Mouse (Mus musculus) adrenal gland, postnatal 25 days (tissue): ENCODE measurements around the gene Gsta3. TPM values are rescaled to one million over a fixed set of nuclear protein-coding genes. Genes with fewer than 3 reads are reported as not detected.
"Not testable (repeated sequence)": the region's sequence is repeated elsewhere in the genome, so short reads cannot be mapped to it uniquely, and the experiment has no call there.

Experiments used
- DNase-seq: peaks from one replicate; pipeline ENCODE4 v3.0.0; 2021; ENCODE audit warnings: mixed read lengths
- long read RNA-seq: library from polyadenylated mRNA; stranded (forward); transcript quantifications from one replicate; pipeline ENCODE4 v2.0.0, GENCODE M21; 2021
- total RNA-seq: library from RNA; stranded (reverse); gene quantifications from 2 replicates; pipeline ENCODE4 v1.2.3, GENCODE M21; 2021

Gene Gsta3
- 73.9 and 76.6 TPM in 2 replicates for total RNA-seq
- long read RNA-seq, transcript Gsta3-201 (7 exons, 1,457 nt): major isoform, 323 of 395 reads
- long read RNA-seq, transcript Gsta3-202 (8 exons, 894 nt): minor isoform, 31 of 395 reads
- long read RNA-seq, partial matches to known transcripts: 26 of 395 reads
- long read RNA-seq, other reads (novel, unspliced or antisense): 12 of 395 reads

DNA sequence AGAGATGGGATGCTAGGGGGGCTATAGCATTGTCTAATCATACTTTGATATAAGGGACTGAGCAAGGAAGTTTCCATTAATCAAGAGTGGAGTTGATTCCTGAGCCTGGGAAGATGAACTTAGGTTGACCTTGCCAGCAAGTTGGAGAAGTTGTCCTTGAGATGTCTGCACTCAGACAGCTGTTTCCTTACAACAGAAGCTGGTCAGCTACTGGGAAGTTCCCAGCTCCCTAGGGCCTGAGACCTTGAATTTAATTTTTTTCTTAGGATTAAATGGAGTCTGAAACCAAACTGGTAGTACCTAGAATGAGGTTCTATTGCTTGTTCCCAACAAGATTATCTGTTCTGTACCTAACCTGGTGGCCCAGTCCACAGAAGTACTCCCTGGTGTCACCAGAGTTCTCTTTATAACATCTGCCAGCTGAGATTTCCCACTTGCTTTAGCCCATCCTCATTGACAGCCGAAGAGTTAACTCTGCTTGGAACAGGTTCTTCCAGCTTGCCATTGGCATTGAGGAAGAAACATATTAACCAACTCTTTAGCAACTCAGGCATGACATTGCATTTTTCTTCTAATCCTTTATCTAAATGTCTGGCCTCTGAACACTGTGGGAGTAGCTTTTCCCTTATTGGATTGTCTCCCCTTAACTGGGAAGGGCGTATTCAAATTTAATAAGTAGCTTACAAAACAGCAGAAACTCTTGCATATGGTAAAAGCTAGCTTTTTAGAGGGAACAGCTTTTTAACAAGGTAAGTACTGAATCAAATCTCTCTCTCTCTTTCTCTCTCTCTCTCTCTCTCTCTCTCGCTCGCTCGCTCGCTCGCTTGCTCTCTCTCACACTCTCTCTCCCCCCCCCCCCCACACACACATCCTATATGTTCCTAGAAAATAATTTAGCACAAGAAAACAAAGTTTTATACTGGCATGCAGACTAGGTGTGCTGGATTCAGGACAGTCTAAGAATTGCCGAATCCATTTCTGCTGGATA is at the start of gene Gsta3:
TSS of gene Gsta3 (plus strand) at position 679 of the 988 bp plus-strand sequence.
- no peak for DNase-seq

GRCm38 (mm10) chr1:21206241-21206640 is 34.1 kb upstream of the Gsta3 start:
- no peak for DNase-seq

DNA sequence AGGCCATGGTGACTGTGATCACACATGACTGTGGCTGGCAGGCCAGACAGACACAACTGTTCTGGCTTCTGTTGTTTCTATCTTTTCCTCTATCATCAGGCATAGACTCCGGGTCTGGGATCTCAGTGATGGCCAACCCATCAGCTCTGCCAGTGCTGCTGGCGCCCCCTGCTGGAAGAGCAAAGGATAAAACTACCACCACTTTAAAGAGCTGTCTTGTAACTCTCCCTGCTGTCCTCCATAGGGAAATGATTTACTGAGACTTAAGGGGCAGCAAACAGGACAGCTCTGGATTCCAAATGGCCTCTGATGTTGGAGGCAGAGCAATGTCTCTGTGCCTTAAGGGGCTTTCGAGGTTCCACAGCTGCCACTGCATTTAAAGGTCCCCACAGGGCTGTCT is 26.9 kb upstream of the Gsta3 start:
- not testable (repeated sequence) for DNase-seq

DNA sequence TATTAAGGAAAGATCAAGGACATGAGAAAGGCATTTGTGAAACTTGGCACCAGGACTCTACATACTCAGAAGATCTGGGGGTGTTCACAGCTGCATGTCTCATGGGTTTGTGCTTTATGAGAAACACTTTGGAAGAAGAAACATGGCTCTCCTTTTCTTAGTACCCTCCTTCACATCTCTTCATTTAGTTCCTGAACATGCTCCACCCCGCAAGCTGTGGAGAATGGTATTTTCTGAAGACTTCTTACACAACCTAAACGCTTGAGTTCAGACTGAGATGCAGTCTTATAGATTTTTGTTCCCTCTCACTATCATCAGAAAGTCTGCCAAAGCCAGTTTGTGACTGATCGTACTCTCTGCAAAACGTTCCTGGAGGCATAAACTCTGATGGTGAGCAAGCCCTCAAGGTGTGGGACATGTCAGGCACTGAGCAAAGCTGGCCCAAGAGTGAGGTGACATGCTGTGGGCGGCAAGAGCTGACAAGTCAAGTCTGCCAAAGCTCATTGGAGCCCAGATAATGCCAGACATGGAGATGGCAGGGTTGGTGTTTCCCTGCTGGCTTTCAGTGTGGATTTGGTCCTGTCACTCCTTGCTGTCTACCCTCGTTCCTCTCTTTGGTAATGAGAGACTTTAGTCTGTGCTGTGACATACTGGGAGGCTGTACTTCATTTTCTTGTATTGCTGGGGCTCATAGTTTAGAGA is 26.2 kb upstream of the Gsta3 start:
- not testable (repeated sequence) for DNase-seq

- peak; percentile 88 for DNase-seq
Measured at GRCm38 (mm10) chr1:21218489-21218919, 21.9 kb upstream of the Gsta3 start, which contains the start of gene Tmem14a. TSS of gene Tmem14a (plus strand) at chr1:21218575.

GRCm38 (mm10) chr1:21227756-21228395 is 12.5 kb upstream of the Gsta3 start:
- DNase-seq: no peak

DNA sequence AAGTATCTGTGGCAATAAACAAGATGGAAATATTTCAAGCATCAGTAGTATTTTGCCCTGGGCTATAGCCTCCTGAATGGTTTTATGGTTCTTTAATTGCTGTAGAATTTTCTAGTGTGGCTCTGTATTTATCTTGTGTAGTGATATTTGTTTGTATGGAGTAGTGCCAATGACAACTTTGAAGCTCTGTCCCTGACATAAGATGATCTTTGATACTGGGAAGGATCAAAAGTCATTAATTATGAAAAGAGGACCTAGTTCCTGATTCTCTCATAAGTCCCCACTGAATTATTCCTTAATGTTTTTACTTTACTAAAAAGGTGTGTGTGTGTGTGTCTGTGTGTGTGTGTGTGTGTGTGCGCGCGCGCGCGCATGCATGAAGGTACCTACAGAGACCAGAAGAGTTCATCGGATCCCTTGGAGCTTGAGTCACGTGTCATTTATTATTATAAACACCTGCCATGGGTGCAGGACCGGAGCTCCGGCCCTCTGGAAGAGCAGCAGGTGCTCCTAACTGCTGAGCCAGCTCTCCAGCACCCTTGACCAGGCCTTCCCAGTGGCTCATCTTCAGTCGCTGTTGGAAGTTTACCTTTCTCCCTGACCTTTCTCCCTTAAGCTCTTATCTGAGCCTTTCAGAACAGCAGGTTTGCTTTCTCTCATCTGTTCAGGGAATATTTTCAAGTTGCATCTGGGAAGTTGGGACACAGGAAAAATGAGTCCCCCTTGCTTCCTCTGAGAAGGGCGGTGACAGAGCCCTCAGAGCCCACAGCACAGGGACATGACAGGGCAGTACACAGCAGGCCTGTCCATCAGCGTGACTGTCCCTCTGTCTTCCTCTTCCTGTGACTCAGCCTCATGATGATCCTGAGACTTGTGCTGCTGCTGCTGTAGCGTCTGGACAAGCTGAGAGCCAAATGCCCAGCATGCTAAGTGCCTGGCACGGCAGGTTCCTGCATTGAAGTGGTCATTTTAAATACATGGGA is 11.4 kb upstream of the Gsta3 start:
- not testable (repeated sequence) for DNase-seq

DNA sequence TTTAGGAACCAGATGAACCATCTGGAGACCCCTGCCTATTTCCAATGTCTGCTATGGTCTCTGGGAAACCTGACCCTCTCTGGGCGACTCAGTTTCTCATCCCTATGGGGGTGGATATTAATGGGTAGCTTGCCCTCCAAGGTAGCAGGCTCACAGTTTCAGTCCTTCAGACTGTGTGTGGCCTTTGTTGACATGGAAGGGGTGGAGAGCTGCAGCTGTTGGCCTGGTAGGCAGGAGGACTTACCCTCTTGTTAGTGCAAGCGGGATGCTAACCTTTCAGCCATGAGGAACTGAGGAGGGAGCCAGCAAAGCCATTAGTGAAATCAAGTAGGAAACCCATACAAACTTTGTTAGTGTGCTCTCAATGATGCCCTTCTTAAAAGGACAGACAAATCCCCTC is 10.0 kb upstream of the Gsta3 start:
- DNase-seq: no peak

GRCm38 (mm10) chr1:21231744-21232464 is 8.5 kb upstream of the Gsta3 start:
- no peak for DNase-seq

DNA sequence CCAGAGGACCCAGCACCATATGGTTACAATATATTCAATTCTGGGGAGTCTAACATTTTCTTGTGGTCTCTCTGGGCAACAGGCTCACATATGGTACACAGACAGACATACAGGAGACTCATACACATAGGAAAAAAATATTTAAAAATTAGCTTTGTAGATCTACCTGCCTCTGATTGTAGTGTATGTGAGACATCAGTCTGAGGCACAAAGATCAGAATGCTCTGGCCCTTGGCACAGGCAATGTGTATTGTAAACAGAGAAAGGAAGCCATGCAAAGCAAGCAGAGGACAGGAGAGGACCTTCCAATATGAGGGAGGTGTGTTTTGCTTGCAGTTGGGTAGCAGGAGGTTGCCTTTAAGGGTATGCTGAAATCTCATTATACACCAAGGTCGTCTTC is 7.9 kb upstream of the Gsta3 start:
- DNase-seq: no peak

DNA sequence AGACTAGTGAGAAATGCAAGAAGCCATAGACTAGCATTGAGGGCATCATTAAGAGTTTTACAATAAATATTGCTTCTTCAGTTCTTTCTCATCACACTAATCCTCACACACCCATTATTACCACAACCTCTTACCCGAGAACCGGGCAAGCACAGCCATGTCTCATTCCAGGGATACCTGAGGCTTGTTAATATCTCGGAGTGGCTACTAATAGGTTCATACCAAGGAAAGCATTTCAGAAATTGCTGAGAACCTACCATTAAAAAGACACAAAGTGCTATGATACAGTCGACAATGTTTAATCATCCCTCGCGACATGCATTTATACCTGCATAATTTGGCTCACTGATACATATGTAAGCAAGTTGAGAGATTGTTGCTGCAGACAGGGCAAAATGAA is 5.0 kb upstream of the Gsta3 start:
- DNase-seq: no peak

DNA sequence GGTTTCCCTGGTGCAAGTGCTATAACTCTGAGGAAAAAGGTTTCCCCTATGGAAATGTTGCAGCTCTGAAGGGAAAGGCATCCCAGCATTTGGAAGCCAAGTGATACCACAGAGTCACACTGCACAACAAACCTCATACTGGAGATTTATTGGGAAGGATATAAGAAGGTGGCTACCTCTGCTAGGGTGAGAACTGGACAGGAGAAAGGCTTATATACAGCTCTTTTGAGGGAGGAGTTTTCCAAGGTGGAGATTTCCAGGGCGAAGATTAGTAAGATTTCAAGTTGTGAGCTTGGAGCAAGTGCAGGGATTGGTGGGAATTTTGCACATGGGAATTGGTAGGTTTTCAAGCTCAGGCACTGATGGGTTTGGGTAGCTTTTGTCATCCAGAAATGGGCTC is 707 bp downstream of the Gsta3 start:
- DNase-seq: no peak

- DNase-seq: no peak
Measured at GRCm38 (mm10) chr1:21244290-21244960, 4.0 kb downstream of the Gsta3 start.

- DNase-seq: no peak
Measured at GRCm38 (mm10) chr1:21246136-21246535, 5.7 kb downstream of the Gsta3 start.

GRCm38 (mm10) chr1:21247896-21248295 is 7.5 kb downstream of the Gsta3 start:
- no peak for DNase-seq

GRCm38 (mm10) chr1:21248560-21249390 is 8.4 kb downstream of the Gsta3 start:
- no peak for DNase-seq

DNA sequence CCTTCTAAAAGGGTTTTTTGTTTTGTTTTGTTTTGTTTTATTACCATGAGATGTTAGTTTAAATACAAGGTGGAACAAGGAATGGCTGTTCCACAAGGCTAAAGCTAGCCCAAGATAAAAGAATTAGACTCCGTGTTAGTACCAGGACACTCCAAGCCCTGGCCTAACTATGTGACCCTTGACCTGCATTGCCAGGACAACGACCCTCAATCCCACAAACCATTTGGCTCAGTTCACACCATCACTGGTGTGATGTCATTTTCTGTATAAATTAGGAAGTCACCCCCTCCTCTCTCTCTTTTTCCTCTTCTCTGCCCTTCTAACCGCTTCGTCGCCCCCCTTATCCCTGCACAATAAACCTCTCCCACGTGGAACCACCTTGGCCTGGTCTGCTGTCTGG is 11.3 kb downstream of the Gsta3 start:
- no peak for DNase-seq

DNA sequence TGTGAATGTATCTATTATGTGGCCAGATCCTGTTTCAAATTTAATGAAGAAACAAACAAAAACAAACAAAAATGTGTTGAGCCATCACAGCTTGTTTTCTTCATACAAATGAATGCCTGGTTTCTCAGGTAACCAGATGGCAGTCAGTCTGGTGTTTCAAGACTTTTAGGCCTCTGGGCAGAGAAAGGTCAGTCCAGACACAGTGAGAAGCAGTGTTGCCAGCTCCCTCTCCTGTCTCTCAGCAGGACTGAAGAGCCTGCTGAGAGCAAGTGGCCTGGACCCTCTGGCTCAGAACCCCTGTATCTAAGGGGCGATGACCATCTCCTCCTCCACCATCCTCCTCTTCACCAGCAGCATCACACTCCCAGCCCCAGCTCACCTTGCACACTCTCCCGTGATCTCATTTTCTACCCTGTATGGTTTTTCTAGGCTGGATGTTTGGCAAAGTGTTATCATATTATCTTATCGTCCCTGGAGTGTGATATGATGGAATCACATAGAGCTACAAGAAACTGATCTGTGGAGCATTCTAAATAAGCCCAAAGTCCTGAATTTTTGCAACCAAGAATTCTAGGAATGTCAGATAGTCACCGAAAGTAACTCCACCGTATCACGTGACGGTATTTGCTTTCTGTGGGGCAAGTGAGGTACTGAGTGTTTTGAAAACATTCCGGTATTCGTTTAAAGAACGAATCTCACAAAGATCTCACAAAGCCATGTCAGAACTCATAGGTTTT is 12.3 kb downstream of the Gsta3 start:
- DNase-seq: no peak
